Mouse (Mus musculus): Measurements from ENCODE around the gene 4930535I16Rik.

DNA sequence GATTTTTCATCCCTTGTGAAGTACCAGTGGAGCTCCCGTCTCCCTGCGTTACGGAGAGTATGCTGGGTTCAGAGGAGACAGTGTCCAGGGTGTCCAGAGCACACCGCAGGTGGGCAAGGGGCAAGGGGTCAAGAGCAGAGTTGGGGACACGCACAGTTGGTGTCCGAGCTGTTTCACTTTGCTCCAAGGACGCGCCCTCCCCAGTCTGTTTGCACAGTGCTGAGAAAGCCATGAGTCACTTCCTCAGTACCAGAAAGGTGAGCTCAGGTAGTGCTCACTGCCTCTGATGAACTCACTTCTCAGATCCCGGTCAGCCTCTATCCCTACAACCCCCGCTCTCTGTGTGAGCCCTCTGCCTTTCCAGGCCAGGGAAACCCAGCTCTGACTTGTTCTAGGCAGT lies 31.8 kb upstream of the 4930535I16Rik start:
- TF ChIP-seq CTCF (IDR thresholded peaks at IDR 0.05; ENCODE audit: low read depth) (no peak), EP300 (IDR thresholded peaks at IDR 0.05; ENCODE audit: low read depth) (no peak)
